Mouse (Mus musculus): ENCODE results near the gene Ddah1. TPM values are rescaled to one million over a fixed set of nuclear protein-coding genes. Genes with fewer than 3 reads are reported as not detected.

The Ddah1 gene
- polyA plus RNA-seq (2015; fragmentation: Nextera tagmentation; extraction: Ambion mirVana) = 16.8 and 20.2 TPM in 2 replicates

DNA sequence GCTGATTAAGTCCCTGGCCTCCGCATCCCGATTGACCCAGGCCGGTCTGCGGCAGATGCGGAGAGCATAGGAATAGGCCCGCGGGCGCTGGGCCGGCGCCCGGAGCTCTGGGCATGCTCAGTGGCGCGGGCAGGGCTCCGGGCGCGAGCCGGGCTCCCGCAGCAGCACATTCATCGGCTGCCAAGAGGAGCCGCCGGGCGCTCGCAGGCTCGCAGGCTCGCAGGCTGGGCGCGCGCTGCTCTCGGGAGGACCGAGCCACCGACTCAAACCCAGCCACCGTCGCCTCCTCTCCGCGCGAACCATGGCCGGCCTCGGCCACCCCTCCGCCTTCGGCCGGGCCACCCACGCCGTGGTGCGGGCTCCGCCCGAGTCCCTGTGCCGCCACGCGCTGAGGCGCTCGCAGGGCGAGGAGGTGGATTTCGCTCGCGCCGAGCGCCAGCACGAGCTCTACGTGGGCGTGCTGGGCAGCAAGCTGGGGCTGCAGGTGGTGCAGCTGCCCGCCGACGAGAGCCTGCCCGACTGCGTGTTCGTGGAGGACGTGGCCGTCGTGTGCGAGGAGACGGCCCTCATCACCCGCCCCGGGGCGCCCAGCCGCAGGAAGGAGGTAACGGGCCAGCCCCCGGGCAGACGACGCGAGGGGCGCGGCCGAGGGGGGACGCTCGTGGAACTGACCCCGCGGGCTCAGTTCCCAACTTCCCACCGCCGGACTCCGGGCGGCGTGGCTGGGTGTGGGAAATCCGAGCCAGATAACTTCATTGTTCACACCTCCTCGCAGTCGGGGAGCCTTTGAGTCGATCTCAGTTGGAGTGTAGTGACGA is at the start of gene Ddah1:
Gene Ddah1 (plus strand): TSS at position 115 of the 818 bp plus-strand sequence.
- DNase-seq (ENCODE audit: low spot score) = peak; percentile 80
- Histone ChIP-seq H3K27ac (replicated peaks) (0 out of 2 replicates have a peak within 1 kb of the TSS, but pooled peaks have one; percentile 0), H3K4me3 (ENCODE audit: low read depth, low read length) (peak within 1 kb of the TSS; percentile 55), H3K27me3 (ENCODE audit: control insufficient read depth, insufficient read depth, low read length) (no peaks in the 10 kb centered on the region), H3K4me2 (replicated peaks; ENCODE audit: low read depth) (peak within 1 kb of the TSS; percentile 89), H3K9me3 (ENCODE audit: control insufficient read depth, low read length) (no peaks in the 10 kb centered on the region), H3K9ac (ENCODE audit: low read length) (peak within 1 kb of the TSS; percentile 70), H3K4me1 (replicated peaks; ENCODE audit: control insufficient read depth, insufficient read depth) (peaks cover 4% of the 10 kb centered on the region), H3K36me3 (ENCODE audit: control insufficient read depth, insufficient read depth, low read length) (no peaks in the 10 kb centered on the region)
- peak; percentile 85 for ATAC-seq (ENCODE audit: low FRiP score, low TSS enrichment)
- WGBS = under 1% methylated on average over 86 of the region's 97 CpGs
- no peak for TF ChIP-seq EP300 (optimal IDR thresholded peaks at IDR 0.05)
- TF ChIP-seq CTCF (IDR thresholded peaks at IDR 0.05; ENCODE audit: low read depth) = no peak

DNA sequence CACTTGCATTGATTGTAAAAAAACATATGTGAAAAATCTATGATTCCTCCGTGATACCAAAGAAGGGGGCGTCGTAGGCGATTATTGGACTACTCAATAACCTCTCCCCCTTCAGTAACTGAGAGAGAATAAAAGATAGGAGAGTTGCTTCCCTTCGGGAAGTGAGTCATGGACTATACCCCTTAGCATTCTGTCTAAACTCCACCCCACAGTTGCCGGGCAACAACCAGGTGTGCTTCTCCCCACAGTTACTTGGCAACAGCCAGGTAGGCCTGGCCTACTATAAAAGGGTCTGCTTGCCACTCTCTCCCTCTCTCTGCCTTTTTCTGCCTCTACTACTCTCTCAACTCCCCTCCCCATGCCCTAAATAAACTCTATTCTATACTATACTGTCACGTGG is 42.6 kb upstream of the Ddah1 start:
- ATAC-seq (ENCODE audit: low FRiP score, low TSS enrichment) (no peak), DNase-seq (ENCODE audit: low spot score) (no peak)
- 72% methylated on average over 7 of the region's 7 CpGs for WGBS
- no peak overlapping the region for H3K27ac ChIP-seq (replicated peaks)
- H3K9me3 ChIP-seq (ENCODE audit: control insufficient read depth, low read length) = no peaks in the 10 kb centered on the region
- H3K9ac ChIP-seq (ENCODE audit: low read length) = no peak overlapping the region
- H3K4me3 ChIP-seq (ENCODE audit: low read depth, low read length) = no peak overlapping the region
- no peak overlapping the region for H3K4me2 ChIP-seq (replicated peaks; ENCODE audit: low read depth)
- H3K4me1 ChIP-seq (replicated peaks; ENCODE audit: control insufficient read depth, insufficient read depth) = no peaks in the 10 kb centered on the region
- TF ChIP-seq EP300 (optimal IDR thresholded peaks at IDR 0.05) (no peak), CTCF (IDR thresholded peaks at IDR 0.05; ENCODE audit: low read depth) (no peak)
- no peaks in the 10 kb centered on the region for H3K27me3 ChIP-seq (ENCODE audit: control insufficient read depth, insufficient read depth, low read length)
- H3K36me3 ChIP-seq (ENCODE audit: control insufficient read depth, insufficient read depth, low read length) = no peaks in the 10 kb centered on the region

DNA sequence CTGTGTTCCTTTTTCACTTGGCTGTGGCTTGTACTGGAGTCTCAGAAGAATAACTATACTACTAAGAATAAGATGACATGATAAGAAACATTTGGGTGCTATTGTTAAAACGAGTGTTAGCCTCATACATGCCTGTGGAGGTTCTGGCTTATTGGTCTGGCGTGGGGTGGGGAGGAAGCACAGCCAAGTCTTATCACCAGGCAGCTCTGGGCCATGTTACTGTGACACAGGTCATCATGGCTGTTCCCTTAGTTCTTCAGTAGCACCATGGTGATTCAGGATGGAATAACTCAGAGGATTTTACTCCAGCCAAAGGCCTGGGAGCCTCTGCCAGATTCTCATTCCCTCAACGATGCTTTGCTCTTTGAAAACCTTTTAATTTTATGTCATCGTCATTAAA is 38.8 kb upstream of the Ddah1 start:
- ATAC-seq (ENCODE audit: low FRiP score, low TSS enrichment) = no peak
- no peaks in the 10 kb centered on the region for H3K36me3 ChIP-seq (ENCODE audit: control insufficient read depth, insufficient read depth, low read length)
- H3K9me3 ChIP-seq (ENCODE audit: control insufficient read depth, low read length) = no peaks in the 10 kb centered on the region
- WGBS = 73% methylated on average over 4 of the region's 4 CpGs
- no peak for DNase-seq (ENCODE audit: low spot score)
- no peak overlapping the region for H3K4me2 ChIP-seq (replicated peaks; ENCODE audit: low read depth)
- TF ChIP-seq CTCF (IDR thresholded peaks at IDR 0.05; ENCODE audit: low read depth) (no peak), EP300 (optimal IDR thresholded peaks at IDR 0.05) (no peak)
- H3K9ac ChIP-seq (ENCODE audit: low read length) = no peak overlapping the region
- no peak overlapping the region for H3K27ac ChIP-seq (replicated peaks)
- H3K27me3 ChIP-seq (ENCODE audit: control insufficient read depth, insufficient read depth, low read length) = no peaks in the 10 kb centered on the region
- H3K4me1 ChIP-seq (replicated peaks; ENCODE audit: control insufficient read depth, insufficient read depth) = no peaks in the 10 kb centered on the region
- no peak overlapping the region for H3K4me3 ChIP-seq (ENCODE audit: low read depth, low read length)

DNA sequence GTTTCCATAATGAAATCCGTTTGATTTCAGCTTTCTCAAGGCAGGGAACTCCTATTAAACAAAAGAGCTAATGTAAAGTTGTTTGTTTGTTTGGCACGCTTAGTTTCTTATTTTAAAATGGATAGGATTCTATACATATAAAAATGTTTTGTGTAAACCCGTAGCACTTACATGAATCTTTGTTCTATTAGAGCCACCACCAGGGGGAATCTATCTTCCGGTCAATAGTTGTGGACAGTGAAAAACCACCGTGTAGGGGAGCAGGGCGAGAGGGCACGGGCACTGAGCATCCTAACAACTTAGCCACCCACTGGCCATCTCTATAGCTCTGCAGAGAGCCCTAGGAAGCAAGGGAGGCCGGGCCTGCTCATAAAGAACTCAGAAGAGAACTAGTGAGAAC is 33.4 kb upstream of the Ddah1 start:
- no peak overlapping the region for H3K27ac ChIP-seq (replicated peaks)
- no peaks in the 10 kb centered on the region for H3K27me3 ChIP-seq (ENCODE audit: control insufficient read depth, insufficient read depth, low read length)
- DNase-seq (ENCODE audit: low spot score) (no peak), ATAC-seq (ENCODE audit: low FRiP score, low TSS enrichment) (no peak)
- no peak overlapping the region for H3K4me2 ChIP-seq (replicated peaks; ENCODE audit: low read depth)
- TF ChIP-seq CTCF (IDR thresholded peaks at IDR 0.05; ENCODE audit: low read depth) = peak; percentile 42
- TF ChIP-seq EP300 (optimal IDR thresholded peaks at IDR 0.05) = no peak
- no peak overlapping the region for H3K9ac ChIP-seq (ENCODE audit: low read length)
- H3K4me3 ChIP-seq (ENCODE audit: low read depth, low read length) = no peak overlapping the region
- H3K4me1 ChIP-seq (replicated peaks; ENCODE audit: control insufficient read depth, insufficient read depth) = no peaks in the 10 kb centered on the region
- H3K36me3 ChIP-seq (ENCODE audit: control insufficient read depth, insufficient read depth, low read length) = no peaks in the 10 kb centered on the region
- H3K9me3 ChIP-seq (ENCODE audit: control insufficient read depth, low read length) = no peaks in the 10 kb centered on the region
- WGBS = 71% methylated on average over 8 of the region's 8 CpGs

DNA sequence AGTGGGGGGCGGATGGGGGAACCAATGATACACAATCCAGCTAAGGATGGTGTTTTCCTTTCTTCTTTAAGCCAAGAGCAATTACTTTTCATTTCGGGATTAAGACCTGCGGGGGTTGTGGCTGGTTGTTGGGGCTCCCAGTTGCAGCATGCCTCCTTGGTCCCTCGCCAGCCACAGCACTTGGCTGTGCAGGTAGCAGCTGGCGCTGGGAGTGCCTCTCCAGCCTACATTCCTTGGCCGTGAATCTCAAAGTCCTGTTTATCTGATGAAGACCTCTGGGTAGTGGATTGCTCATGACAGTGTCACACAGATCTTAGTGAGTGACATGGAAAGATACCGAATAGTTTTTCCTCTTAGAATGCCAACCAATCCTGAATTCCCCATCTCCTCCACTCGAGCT is 30.1 kb upstream of the Ddah1 start:
- no peaks in the 10 kb centered on the region for H3K27me3 ChIP-seq (ENCODE audit: control insufficient read depth, insufficient read depth, low read length)
- DNase-seq (ENCODE audit: low spot score) (no peak), ATAC-seq (ENCODE audit: low FRiP score, low TSS enrichment) (no peak)
- WGBS = 57% methylated on average over 8 of the region's 8 CpGs
- no peaks in the 10 kb centered on the region for H3K4me1 ChIP-seq (replicated peaks; ENCODE audit: control insufficient read depth, insufficient read depth)
- TF ChIP-seq CTCF (IDR thresholded peaks at IDR 0.05; ENCODE audit: low read depth) (no peak), EP300 (optimal IDR thresholded peaks at IDR 0.05) (no peak)
- H3K9ac ChIP-seq (ENCODE audit: low read length) = no peak overlapping the region
- no peak overlapping the region for H3K27ac ChIP-seq (replicated peaks)
- no peak overlapping the region for H3K4me3 ChIP-seq (ENCODE audit: low read depth, low read length)
- H3K4me2 ChIP-seq (replicated peaks; ENCODE audit: low read depth) = no peak overlapping the region
- no peaks in the 10 kb centered on the region for H3K9me3 ChIP-seq (ENCODE audit: control insufficient read depth, low read length)
- H3K36me3 ChIP-seq (ENCODE audit: control insufficient read depth, insufficient read depth, low read length) = no peaks in the 10 kb centered on the region

DNA sequence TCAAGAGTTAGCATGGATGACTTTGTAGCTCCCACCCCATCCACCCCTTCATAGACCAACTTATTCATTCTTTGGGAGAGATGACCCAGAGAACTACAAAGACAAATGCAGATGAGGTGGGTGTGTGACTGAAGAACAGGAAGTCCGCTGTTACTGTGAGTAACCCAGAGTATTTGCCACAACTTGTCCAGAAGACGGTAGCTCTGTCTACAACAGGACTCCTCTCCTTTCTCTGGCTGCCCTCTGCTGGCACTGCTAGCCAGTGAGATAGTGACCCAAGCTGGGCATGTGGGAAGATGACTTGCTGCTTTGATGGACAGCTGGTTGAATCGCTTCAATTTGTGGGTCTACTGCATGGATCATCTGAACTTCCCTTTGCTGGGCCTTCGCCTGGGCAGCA is 28.9 kb upstream of the Ddah1 start:
- Histone ChIP-seq H3K27ac (replicated peaks) (no peak overlapping the region), H3K36me3 (ENCODE audit: control insufficient read depth, insufficient read depth, low read length) (no peaks in the 10 kb centered on the region), H3K4me1 (replicated peaks; ENCODE audit: control insufficient read depth, insufficient read depth) (no peaks in the 10 kb centered on the region), H3K9ac (ENCODE audit: low read length) (no peak overlapping the region), H3K4me3 (ENCODE audit: low read depth, low read length) (no peak overlapping the region), H3K9me3 (ENCODE audit: control insufficient read depth, low read length) (no peaks in the 10 kb centered on the region), H3K27me3 (ENCODE audit: control insufficient read depth, insufficient read depth, low read length) (no peaks in the 10 kb centered on the region), H3K4me2 (replicated peaks; ENCODE audit: low read depth) (no peak overlapping the region)
- no peak for DNase-seq (ENCODE audit: low spot score)
- TF ChIP-seq CTCF (IDR thresholded peaks at IDR 0.05; ENCODE audit: low read depth) = peak; percentile 76
- no peak for TF ChIP-seq EP300 (optimal IDR thresholded peaks at IDR 0.05)
- peak; percentile 60; the same call in 1 of the 2 replicates for ATAC-seq (ENCODE audit: low FRiP score, low TSS enrichment)
- WGBS = 55% methylated on average over 4 of the region's 4 CpGs
